Mouse (Mus musculus) 3T3-L1 (cell line): ENCODE measurements at regions not wholly inside any gene's neighbourhood (a gene's known extent, or its start where the extent isn't known, plus 50 kb on each side); places are given as distances from the start of the nearest gene placed in this dataset.
"Not testable (repeated sequence)": the region's sequence is repeated elsewhere in the genome, so short reads cannot be mapped to it uniquely, and the experiment has no call there.

ENCODE experiments used
- DNase-seq: peaks from one replicate; pipeline ENCODE4 v3.0.0-alpha.2; 2015; ENCODE audit warnings: low read depth, low spot score

DNA sequence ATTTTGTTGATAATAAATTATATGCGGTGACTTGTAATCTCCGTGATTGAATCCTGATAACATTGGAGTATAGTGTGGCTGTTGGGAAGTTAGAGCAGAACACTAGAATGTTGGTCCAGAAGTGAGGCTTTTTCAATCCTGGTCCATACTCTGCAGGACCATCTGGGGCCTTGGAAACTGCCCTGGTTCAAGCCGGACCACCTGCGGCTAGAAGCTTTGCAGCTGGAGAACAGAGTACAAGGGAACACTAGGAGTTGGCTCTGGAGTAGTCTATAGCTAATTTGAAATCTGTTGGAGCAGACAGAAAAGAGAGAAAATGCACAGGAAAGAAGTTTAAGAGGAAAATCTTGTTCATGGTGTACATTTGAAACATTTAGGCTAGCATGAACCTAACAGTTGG lies 79.0 kb downstream of the Casp12 start:
- no peak for DNase-seq

DNA sequence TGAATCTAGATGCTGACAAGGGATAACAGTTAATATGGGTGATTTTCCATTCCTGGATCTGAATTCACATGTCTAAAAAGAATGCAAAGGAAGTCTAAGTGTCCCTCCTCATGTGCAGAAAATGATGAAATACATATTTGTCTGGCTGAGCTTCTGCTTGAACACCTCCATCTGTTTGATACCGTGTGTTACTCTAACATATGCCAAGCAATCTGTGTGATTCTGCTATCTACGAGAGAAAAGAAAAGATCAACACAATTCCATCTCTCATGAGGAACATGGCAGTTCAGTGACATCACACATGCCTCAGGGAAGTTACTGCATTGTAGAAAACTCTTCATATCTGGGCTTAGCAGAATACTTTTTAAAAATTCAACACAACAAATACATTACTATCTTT lies 103.0 kb downstream of the Casp12 start:
- DNase-seq: no peak

DNA sequence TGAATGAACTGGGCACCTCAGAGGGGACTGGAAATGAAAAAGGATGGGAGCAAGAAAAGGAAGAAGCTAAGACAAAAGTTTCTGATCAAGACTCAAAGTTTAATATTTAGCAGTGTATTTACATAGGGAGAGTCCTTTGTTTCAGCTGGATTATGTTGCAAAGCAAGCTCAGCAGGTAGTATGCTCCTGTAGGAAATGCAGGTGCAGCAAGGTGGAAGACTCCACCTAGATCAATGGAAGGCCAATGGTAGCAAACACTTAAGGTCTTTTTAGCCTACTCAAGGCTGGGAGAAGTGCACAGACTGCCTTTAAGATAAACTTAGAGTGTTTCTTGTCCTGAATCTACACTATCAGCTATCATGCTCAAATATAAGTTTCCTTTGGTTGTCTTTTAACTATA lies 111.4 kb downstream of the Casp12 start:
- DNase-seq: no peak

DNA sequence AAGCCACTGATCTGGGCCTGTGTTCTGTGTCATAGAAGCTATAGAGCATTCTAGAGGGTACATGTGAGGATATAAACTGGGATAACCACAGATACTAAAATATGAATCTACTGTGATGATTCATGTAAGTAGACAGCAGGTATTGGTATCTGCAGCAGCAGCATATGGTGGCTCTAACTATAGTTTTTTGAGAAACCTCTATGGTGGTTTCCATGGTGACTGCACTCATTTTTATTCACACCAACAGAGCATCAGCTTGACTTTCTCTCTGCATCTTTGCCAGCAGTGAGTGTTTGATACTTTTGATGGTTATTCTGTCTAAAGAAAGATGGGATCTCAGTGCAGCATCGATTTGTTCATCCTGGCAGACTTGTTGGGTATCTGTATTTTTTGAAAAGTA lies 126.8 kb downstream of the Casp12 start:
- DNase-seq: no peak

DNA sequence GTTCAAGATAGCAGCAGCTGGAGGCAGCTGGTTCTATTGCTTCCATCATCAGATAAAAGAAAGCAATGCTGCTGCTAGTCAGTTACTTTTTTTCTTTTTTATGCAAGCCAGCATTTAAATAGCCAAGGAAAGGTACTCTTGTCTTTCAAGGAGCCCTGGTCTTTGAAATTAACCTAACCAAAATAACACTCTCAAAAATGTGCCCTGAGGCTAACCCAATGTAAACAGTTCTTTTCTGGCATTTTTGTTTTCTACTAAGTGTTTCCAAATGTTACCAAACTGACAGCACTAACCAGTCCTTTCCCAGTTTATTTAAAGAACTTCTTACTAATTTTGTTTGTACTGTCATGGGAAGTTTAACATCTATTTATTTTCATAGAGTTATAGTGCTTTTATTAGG lies 129.0 kb downstream of the Casp12 start:
- peak; percentile 56 for DNase-seq

DNA sequence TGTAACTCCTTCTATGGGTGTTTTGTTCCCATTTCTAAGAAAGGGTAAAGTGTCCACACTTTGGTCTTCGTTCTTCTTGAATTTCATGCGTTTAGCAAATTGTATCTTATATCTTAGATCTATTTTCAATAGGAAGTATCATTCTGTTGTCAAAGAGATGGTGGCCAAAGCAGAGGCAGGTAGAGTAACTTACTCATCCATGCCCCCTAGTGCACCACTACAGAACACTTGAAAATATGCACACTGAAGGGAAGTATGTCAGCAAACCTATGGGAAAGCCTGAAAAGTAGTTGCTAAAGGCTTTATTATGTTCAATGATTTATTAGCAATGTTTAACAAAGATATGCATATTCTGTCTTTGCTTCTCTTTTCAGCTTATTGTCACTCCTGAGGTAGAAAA lies 140.0 kb downstream of the Casp12 start:
- peak; percentile 14 for DNase-seq

DNA sequence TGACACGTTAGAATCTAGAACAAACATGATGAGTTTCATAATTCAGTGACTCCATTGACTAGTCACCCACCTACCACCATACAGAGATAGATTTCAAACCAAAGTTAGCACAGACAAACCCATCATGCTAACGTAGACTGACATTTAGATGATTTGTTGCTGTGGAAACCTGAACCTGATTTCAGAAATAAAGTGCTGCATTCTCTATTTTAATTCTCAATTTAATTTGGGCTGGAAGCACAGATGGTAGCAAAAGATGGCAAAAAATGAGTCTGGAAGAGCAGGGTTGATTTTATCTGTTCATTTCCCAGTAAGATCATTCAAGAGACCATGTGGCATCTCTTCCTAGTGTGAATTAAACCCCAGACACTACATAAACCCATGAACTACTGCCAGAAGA lies 151.6 kb downstream of the Casp12 start:
- DNase-seq: no peak

DNA sequence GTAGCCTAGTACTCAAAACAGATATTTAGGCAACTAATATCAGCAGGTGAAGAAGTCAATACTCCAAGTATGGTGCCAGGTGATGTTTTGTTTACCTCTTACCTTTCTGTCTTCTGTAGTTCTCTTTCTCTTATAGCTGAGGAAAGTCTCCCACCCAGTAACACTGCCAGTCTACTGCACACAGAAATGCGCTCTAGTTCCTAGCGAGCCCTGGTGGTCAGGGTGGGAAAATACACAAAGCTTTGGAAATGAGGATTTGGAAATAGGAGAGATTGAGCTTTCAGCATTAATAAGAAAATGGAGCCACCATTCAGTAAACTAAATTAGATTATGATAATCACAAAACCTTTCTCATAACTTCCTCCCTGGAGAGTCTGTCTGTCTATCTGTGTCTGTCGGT lies 153.1 kb downstream of the Casp12 start:
- peak; percentile 38 for DNase-seq

DNA sequence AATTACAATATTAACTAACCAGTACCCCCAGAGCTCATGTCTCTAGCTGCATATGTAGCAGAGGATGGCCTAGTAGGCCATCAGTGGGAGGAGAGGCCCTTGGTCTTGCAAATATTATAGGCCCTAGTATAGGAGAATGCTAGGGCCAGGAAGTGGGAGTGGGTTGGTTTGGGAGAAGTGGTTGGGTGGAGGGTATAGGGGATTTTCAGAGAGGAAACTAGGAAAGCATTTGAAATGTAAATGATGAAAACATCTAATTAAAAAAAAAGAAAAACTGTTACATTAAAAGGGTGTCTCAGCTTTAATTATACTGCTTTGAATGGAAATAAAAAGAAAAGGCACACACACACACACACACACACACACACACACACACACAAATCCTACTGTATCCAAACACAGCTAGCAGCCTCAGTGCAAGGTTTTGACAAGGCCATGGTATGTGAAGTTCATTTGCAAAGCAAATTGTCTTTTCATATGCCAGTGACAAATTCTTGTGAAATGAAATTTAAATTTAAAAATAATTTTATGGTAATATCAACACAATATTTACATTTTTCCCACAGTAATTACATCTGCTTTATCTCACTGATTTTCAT lies 180.6 kb downstream of the Casp12 start:
- no peak for DNase-seq

DNA sequence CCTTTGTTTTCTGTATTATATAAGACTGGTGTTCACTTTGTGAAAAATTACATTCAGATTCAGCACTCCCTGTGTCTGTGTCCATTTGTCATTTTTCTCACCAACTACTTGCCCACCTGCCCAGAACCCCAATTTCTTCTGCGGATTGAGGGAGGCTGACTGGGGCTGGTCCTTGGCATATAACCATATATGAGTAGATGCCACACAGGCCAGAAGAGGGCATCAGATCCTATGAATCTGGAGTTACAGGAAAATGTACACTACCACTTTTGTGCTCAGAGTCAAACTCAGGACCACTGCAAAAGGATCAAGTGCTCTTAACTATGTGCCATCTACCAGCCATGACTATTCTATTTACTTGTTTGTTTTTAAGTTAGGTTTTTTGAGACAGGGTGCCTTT lies 197.4 kb downstream of the Casp12 start:
- DNase-seq: no peak

DNA sequence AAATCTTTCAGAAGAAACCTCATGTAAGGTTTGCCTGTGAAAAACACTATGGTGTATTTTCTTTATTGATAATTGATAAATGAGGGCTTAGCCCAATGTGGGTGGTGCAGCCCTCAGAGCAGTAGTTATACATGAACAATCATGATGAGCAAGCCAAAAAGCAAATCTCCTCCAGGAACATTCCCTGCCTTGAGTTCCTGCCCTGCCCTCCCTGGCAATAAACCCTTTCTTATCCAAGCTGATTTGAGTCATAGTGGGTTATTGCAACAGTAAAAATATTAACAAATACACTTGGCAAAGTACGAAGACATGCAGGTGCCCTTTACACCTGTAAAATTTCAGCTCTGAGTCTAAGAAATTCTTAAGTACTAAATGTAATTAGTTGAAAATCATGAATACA lies 229.8 kb downstream of the Casp12 start:
- no peak for DNase-seq

DNA sequence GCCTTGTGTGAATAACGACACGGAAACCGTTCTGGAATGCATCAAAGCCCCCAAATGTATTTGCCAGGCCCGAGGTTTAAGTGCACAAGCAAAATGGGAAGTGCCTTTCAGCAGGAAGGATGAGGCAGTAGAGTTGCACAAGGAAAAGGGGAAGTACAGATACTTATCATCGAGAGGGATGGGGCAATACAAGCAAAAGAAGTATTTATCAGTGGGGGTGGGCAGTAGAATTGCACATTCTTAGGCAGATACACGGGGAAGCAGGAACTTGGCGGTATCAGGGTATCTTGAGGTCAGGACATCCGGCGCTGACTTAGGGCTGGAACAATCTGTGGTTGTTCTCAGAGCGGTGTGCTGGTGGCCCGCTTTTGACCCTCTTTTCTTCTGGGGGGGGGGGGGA lies 232.9 kb downstream of the Casp12 start:
- not testable (repeated sequence) for DNase-seq

DNA sequence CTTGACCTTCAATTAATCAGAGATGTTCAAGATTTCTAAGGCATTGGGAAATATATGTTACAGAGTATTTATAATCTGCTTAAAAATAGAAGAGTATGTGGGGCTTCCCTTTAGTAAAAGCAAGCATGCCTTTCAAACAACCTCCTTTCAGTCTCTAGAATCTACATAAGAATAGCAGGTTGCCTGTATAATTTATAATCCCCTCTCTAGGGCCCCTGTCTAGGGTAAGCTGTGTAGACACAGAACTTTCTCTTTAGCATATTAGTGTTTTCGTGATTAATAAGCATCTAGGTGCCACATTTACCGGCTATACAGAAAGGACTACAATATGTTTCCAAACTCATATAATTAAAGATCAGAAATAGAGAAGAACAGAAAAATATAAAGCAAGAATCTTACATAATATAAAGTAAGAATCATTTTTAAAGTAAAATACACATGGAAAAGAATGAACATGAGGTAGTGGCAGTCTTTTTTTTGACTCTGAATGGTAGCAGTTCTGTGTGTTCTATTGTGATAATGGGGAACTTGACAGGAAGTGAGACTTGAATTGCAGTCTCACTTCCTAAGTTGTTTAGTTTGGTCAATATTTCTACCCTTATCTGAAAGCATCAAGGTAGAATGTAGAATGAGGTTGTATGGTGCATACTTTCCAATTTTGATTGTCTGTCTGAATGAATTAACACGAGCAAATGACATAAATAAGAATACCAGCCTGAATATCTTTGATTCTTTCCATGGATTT lies 250.8 kb downstream of the Casp12 start:
- DNase-seq: no peak

DNA sequence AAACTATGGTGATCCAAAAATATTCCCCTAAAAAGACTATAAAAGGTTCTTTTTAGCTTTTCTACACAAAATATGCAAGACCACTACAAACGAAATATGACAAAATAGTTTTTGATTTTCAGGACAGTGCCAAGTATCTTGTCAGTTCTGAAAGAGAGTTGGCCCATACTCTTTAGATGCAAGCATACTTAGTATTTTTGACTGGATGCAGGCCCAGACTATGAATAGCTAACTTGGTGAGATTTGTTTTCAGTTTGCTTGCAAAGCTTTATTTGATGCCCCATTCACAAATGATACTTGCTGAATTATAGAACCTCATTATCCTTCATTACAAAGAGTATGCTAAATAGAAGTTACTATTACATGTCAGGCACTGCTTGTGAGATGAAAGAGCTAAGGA lies 258.8 kb downstream of the Casp12 start:
- no peak for DNase-seq

DNA sequence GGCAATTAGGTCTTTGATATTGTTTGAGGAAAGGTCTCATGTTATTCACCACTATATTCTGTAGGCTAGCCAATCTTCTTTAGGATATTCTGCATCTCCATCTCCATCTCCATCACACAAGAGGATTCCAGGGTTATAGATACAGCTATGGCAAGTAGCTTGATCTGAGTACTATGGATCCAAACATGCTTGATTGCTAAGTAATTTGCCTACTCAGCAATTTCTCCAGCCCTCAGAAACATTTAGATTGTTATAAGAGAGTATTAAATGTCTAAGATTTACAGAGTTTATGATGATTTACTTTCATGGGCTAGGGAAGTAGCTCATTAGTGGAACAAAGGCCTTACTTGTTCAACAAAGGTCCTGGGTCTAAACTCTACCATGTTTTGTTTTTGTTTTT lies 259.8 kb downstream of the Casp12 start:
- DNase-seq: no peak

DNA sequence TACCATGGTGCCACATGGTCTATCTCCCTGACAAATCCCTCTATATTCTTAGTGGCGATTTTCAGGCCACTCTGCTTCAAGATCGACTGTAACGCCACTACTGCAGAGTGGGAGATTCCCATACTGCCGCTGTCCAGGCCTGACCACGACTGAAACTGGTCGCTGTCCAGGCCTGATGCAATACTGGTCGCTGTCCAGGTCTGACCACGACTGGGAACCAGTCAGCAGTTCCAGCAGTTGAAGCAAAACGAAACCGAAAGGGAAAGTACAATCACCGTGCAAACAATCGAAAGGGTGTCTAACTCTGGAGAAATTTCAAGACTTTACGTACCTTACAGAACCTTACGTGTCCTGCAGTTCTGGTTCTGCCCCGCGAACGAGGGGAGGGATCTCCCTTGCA lies 271.5 kb downstream of the Casp12 start:
- DNase-seq: peak; percentile 32

DNA sequence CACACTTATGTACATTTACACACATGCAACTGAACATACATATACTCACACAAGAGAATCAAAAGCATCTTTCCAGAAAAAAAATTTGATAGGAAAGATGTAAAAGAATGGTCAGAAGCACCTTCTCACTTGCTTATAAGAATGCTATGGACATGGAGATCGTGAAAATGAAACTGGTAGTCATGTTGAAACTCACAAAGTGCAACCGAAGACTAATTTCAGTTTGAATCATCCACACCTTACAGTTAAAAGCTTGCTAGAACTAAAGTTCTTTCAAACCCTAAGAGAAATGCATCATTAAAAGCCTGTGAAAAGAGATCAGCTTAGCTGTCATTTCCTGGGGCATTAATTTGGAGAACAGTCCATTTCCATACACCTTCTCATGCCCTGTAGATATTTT lies 278.2 kb downstream of the Casp12 start:
- no peak for DNase-seq

DNA sequence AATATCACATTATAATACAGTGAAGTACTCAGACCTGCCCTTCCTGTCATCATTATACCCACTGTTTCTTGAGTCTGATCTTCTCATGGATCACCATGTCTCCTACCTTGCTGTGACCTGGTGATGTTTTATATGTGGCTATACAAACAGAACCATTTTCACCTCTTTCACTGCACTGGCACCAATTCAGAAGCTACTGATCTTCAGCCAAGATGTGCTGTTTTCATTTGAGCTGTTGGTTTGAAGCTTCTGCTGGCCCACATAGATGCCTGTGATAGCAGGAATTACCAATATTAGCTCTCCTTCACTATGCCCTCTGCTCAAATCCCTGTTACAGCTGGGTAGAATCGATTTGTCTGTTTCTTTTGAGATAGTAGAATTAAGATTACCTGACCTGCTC lies 282.3 kb downstream of the Casp12 start:
- no peak for DNase-seq

DNA sequence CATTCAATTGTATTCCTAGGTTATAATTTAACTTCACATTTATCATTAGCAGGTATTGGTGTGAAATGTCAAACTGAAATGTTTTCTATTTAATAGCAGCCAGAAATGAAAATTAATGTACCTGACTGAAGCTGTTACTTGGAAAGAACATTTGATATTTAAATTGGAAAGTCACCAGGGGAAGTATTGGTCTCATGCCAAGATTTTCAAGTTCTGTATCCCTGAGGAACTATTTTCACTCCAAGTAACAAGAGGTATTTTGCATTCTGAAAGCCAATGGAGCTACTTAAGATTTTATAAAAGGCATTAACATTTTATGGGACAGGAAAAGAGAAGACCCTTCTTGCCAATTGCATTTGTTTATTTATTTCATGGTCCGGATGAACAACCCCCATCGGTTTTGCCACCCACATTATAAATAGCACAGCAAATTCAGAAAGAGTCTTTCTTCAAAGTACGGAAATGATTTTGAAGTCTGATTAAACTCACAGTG lies 289.3 kb downstream of the Casp12 start:
- DNase-seq: no peak

DNA sequence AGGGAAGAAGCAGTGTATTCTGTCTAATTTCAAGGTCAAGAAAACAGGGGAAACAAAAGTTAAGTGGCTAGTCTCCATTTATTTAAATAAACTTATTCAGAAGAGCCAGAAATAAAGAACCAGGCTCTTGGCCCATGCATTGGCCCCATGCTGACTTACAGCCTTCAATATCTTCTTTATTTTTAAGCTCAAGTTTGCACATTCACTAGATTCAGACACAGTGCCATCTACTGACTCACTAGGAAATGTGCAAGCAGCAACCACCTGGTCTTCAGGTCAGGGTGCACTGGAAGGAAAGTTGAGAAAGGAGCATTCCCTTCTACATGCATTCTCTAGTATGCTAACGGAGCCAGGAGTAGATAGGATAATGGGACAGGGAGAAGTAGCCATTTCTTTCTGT lies 289.7 kb downstream of the Casp12 start:
- DNase-seq: peak; percentile 61

DNA sequence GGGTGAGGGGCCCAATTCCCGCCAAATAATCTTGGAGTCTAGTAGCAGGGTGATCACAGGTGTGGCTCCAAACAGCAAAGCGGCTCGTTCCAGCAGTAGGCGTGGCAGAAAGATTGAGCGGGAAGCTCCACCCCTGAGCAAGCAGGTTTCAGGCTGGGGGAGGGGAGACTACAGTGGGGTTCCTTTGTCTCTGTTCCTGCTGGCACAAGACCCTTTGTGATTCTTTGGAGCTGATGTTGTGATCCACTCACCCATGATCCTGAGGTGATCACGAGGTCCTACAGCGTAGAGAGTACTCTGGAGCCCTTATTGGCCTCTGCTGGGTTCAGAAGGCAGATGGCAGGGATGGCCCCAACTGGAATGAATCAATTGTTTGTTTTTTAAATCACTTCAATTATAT lies 318.7 kb downstream of the Casp12 start:
- DNase-seq: no peak

DNA sequence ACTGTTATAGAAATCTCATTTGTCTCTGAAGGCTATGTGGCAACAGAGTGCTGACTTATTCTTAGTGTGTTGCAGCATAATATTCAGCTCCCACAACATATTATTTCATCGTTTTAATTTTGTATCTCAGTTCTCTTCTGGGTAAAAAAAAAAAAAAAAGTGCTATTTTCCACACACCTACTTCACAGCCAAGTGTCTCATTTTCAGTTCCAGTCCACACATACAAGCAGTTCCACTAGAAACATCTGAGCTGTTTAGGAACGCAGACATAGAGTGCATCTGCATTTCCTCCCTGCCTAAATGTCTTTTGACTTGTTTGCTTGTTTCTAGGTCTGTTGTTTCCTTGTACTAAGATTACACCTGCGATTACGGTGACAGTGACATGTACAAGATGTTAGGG lies 328.3 kb downstream of the Casp12 start:
- no peak for DNase-seq

DNA sequence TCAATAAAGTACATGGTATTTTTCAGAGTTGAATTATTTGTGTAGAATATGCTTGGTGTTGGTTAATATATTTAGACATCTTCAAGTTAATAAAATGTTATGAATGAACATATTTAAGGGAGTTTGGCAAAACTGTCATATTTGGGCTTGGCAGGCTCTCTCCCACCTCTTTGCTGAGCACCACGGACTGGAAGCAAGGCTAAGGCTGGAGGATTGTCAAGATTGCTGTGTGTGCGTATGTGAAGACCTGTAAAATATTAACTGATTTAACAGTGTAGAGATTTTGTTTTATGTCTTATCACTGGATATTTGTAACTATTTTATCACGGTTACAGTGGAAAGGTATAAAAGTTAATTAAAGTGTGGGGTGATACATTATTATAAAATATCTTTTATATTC lies 363.3 kb downstream of the Casp12 start:
- DNase-seq: no peak

DNA sequence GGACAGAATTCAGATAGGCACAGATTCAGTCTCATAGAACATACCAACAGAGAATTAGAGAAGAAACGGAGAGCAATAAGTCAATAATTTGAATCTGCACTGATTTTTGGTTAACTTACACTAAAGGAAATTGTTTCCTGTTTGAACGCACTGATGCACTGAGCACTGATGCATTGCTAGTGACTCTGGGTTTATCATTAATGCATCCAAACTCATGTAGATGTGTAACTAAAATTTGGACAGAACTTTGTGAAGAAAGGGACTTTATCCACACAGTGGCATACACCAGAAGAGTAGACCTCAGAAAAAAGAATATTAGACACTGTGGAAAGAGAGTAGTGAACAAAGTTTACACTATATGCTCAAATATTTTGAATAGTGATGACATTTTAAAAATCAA lies 364.2 kb downstream of the Casp12 start:
- no peak for DNase-seq
